Mouse (Mus musculus): ENCODE results near the gene Washc4.

DNA sequence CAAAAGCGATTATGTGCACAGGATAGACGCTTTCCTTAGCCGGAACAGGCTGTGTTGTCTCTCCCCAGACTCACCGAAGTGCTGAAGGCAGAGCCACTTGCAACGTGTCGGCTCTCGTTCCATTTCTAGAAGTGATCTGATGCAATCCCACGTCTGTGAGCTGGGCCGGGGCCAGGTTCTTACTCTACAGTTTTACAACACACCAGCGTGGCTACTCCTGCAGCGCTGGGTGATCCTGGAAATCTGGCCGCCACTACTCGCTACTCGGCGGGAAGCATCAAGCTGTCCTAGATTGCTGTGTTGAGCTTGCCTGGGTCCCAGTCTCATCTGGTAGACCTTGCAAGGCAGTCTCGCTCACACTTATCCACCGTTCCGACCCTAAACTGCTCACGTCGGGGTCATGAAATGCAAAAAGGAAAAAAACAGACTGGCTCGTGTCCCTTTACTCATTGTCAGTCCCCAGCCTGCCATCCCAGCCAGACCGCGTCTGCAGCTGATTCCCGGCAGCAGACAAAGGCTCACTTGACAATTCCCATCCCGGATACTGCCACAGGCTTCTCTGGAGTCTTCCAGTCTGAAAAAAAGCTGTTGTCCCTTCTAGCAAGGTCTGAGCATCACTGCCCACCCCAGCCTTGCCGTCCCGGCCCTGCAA, 10.2 kb upstream of the Washc4 start:
- TF ChIP-seq FLI1 (IDR thresholded peaks at IDR 0.05; ENCODE audit: low read length), result no peak
- no peak for TF ChIP-seq GATA1 (IDR thresholded peaks at IDR 0.05; ENCODE audit: borderline replicate concordance, low read length)

All from megakaryocyte, embryonic 14.5 days (primary cell).